Mouse (Mus musculus) hindbrain, postnatal 0 days (tissue): ENCODE results near the gene Catsperg1. TPM values are rescaled to one million over a fixed set of nuclear protein-coding genes. Genes with fewer than 3 reads are reported as not detected.
"Not testable (repeated sequence)": the region's sequence is repeated elsewhere in the genome, so short reads cannot be mapped to it uniquely, and the experiment has no call there.

Experiments
- ATAC-seq: fragments of 200-750 bp; cut with Nextera tagmentation; 2 replicates; pipeline ENCODE4 v1.8.0; 2017; ENCODE audit warnings: mild to moderate bottlenecking, moderate TSS enrichment, moderate library complexity
- DNase-seq: peaks from one replicate; pipeline ENCODE4 v3.0.0-alpha.2; 2015; ENCODE audit warnings: low spot score
- H3K27ac ChIP-seq: fragments of 300-500 bp; sonication (generic); 2 replicates; pipeline ENCODE4 v1.5.1; 2014; ENCODE audit warnings: mild to moderate bottlenecking
- H3K27me3 ChIP-seq: fragments of 300-500 bp; sonication (generic); 2 replicates; pipeline ENCODE4 v1.6.1; 2014; ENCODE audit warnings: low read length, mixed read lengths; ENCODE audit not compliant: insufficient read depth
- H3K36me3 ChIP-seq: fragments of 300-500 bp; sonication (generic); 2 replicates; pipeline ENCODE4 v1.6.1; 2014; ENCODE audit warnings: low read length, mixed read lengths; ENCODE audit not compliant: insufficient read depth
- H3K4me1 ChIP-seq: fragments of 300-500 bp; sonication (generic); 2 replicates; pipeline ENCODE4 v1.6.1; 2014; ENCODE audit warnings: antibody characterized with exemption, low read length, mixed read lengths; ENCODE audit not compliant: insufficient read depth
- H3K4me2 ChIP-seq: fragments of 300-500 bp; sonication (generic); 2 replicates; pipeline ENCODE4 v1.6.1; 2014; ENCODE audit warnings: low read depth, mild to moderate bottlenecking, low read length, moderate library complexity, mixed read lengths
- H3K4me3 ChIP-seq: fragments of 300-500 bp; sonication (generic); 2 replicates; pipeline ENCODE4 v1.5.1; 2014; ENCODE audit warnings: low read length
- H3K9ac ChIP-seq: fragments of 300-500 bp; sonication (generic); replicated peaks from 2 replicates; pipeline ENCODE4 v1.6.1; 2014; ENCODE audit warnings: mild to moderate bottlenecking, low read length, moderate library complexity, mixed read lengths
- H3K9me3 ChIP-seq: fragments of 300-500 bp; sonication (generic); 2 replicates; pipeline ENCODE4 v1.6.1; 2016; ENCODE audit warnings: low read length, mixed read lengths
- CTCF ChIP-seq: IDR thresholded peaks from 2 replicates; pipeline ENCODE4 v1.5.1; 2016; ENCODE audit warnings: antibody characterized with exemption, control low read depth, low read depth
- whole genome bisulfite sequencing: fragments of 180-500 bp; shearing (Covaris S2); extraction: QIAGEN DNeasy Blood & Tissue Kit; methylation state at CpG from one replicate; pipeline ENCODE4 v1.1.7; 2014; 5-methylcytosine and 5-hydroxymethylcytosine counted together
- polyA plus RNA-seq: library from polyadenylated mRNA; unstranded; fragments of >200 nt; fragmentation: Nextera tagmentation; extraction: Ambion mirVana; gene quantifications from 2 replicates; pipeline ENCODE4 v1.2.1, GENCODE M21; 2015
- total RNA-seq: library from RNA; depleted of rRNA; stranded (reverse); fragments of >200 nt; gene quantifications from 2 replicates; pipeline ENCODE4 v1.2.3, GENCODE M21; 2014

Catsperg1 gene
- total and polyA plus RNA-seq, 2 experiments from 2014 or later, result 0.95 to 2.4 TPM

DNA sequence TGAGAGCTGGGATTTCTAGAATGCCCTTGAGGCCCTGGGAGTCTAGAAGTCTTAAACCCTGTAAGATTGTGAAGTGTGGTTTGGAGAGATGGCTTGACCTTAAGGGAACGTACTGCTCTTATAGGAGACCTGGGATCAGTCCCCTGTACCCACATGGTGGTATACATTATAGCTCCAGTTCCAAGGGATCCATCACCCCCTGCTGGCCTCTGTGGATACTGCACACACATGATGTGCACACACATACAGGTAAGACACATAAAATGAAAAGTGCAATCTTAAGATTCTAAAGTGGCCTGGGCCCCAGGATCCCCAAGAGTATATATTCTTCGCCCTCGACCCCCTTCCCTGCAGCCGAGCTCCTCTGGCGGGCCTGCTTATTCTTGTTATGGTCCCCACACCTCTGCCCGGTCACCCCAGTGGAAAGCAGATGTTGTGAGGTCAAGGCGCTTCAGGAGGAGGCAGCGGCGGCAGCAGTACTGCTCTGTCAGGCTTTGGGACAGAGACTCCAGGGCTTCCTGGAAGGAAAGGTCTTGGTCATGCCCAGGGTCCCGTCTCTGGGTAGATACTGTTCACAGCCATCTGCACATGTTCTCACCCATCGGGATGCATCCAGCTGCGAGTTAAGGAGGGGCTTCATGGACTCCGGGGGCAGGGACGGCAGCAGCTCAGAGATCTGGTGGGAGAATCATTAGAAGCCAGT is 59.7 kb downstream of the Catsperg1 start:
- Histone ChIP-seq H3K9me3 (no peaks in the 10 kb centered on the region), H3K4me3 (no peak overlapping the region), H3K27ac (no peak overlapping the region), H3K36me3 (no peaks in the 10 kb centered on the region), H3K4me2 (no peak overlapping the region), H3K4me1 (0 out of 2 replicates have a peak, but pooled peaks cover 3% of the 10 kb centered on the region), H3K27me3 (no peaks in the 10 kb centered on the region), H3K9ac (no peak overlapping the region)
- DNase-seq (no peak), ATAC-seq (no peak)
- no peak; the same call in 1 of the 2 replicates for TF ChIP-seq CTCF
- WGBS, result 96% methylated on average over 14 of the region's 14 CpGs

DNA sequence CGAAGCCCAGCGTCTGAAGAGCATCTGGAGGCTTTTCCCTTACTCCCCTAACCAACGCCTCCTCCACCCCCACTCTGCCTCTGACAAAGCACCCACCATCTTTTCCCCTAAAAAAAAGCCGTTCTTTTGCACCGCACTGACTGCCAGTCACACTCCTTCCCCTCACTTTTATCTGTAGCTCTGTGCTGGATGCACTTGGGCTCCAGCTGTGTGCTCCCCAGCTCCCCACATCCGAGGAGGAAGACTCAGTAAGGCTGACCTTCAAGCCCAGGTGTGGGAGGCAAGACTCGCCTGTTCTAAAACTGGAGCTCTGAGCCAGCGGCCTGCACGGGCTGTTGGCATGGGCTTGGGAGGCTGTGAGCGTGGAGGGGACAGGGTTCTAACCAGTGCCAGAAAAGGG is 62.3 kb downstream of the Catsperg1 start:
- H3K4me3 ChIP-seq, result no peak overlapping the region
- no peak overlapping the region for H3K4me2 ChIP-seq
- H3K27me3 ChIP-seq, result no peaks in the 10 kb centered on the region
- no peak for ATAC-seq
- no peak for DNase-seq
- H3K9ac ChIP-seq, result no peak overlapping the region
- TF ChIP-seq CTCF, result no peak
- H3K36me3 ChIP-seq, result no peaks in the 10 kb centered on the region
- H3K27ac ChIP-seq, result no peak overlapping the region
- WGBS, result 69% methylated on average over 10 of the region's 10 CpGs
- H3K4me1 ChIP-seq, result 0 out of 2 replicates have a peak, but pooled peaks cover under 1% of the 10 kb centered on the region
- H3K9me3 ChIP-seq, result no peaks in the 10 kb centered on the region

DNA sequence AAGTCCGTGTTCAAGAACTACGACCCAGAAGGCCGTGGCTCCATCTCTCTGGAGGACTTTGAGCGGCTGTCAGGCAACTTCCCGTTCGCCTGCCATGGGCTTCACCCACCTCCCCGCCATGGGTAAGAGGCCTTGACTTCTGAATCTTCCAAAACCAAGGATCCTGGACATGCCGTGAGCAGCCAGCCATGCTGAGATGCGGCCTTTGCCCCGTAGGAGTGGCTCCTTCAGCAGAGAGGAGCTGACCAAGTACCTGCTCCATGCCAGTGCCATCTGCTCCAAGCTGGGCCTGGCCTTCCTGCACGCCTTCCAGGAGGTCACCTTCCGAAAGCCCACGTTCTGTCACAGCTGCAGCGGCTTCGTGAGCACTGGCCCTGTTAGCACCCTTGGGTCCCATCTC is 65.1 kb downstream of the Catsperg1 start:
- Histone ChIP-seq H3K27ac (no peak overlapping the region), H3K4me1 (no peaks in the 10 kb centered on the region), H3K9ac (no peak overlapping the region), H3K9me3 (no peaks in the 10 kb centered on the region), H3K4me3 (no peak overlapping the region), H3K36me3 (no peaks in the 10 kb centered on the region), H3K4me2 (no peak overlapping the region), H3K27me3 (no peaks in the 10 kb centered on the region)
- WGBS, result 91% methylated on average over 15 of the region's 15 CpGs
- no peak for ATAC-seq
- no peak for DNase-seq
- TF ChIP-seq CTCF, result no peak

DNA sequence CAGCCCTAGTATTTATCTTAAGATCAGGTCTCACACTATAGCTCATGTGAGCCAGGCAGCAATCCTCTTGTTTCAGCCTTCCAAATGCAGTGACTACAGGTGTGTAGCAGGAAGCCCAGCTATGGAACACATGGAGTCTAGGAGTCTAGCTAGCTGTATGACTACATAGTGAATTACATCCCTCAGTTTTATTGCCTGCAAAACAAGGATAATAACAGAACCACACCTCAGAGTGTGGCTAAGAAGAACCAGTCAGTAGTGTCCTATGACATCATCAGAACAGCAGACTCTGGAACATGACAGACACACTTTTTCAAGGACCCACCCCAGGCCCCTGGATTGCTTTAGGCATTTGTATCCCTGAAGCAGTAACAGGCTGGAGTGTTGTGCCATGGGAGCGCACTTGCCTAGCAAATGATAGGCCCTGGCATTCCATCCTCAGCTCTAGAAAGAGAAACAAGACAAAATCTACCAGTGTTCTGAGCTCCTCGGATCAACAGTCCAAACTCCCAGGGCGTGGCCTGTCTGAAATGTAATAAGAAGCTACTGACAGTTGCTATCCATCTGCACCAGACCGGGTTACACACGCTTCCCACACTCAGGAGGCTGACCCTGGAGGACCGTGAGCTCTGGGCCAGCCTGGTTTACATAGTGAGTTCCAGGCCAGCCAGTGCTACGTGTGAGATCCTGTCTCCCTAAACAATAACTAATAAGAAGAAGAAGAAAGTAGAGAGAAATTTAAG is 67.0 kb downstream of the Catsperg1 start:
- no peak overlapping the region for H3K9ac ChIP-seq

DNA sequence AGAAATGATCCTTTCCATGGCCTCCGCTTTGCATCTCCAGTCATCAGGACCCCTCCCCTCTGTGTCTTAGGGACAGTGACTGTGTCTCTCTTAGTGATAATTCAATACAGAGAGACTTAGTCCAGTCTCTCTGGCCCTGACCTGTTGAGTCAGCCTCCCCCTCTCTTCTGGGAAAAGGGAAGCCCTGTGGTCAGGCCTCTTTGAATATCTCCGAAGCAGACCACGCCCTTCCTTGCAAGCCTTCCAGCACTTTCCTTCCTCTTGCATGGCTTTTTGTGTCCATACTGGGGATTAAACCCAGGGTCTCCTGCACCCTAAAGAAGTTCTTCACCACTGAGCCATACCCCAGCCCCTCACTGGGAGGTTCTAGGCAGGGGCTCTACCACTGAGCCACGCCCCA is 69.8 kb downstream of the Catsperg1 start:
- no peak for ATAC-seq
- H3K27me3 ChIP-seq, result no peaks in the 10 kb centered on the region
- WGBS, result 85% methylated on average over 4 of the region's 4 CpGs
- no peak overlapping the region for H3K4me3 ChIP-seq
- H3K4me1 ChIP-seq, result no peaks in the 10 kb centered on the region
- H3K9ac ChIP-seq, result no peak overlapping the region
- H3K9me3 ChIP-seq, result no peaks in the 10 kb centered on the region
- no peak for TF ChIP-seq CTCF
- H3K27ac ChIP-seq, result no peak overlapping the region
- H3K36me3 ChIP-seq, result no peaks in the 10 kb centered on the region
- no peak overlapping the region for H3K4me2 ChIP-seq
- DNase-seq, result no peak

More for the DNA sequence above, 67.0 kb downstream of the Catsperg1 start:
- ATAC-seq (no peak), DNase-seq (no peak)
- TF ChIP-seq CTCF, result no peak
- Histone ChIP-seq H3K4me2 (no peak overlapping the region), H3K9me3 (no peaks in the 10 kb centered on the region), H3K4me1 (no peaks in the 10 kb centered on the region), H3K27me3 (no peaks in the 10 kb centered on the region), H3K27ac (no peak overlapping the region), H3K36me3 (no peaks in the 10 kb centered on the region), H3K4me3 (no peak overlapping the region)
- 86% methylated on average over 7 of the region's 7 CpGs for WGBS

DNA sequence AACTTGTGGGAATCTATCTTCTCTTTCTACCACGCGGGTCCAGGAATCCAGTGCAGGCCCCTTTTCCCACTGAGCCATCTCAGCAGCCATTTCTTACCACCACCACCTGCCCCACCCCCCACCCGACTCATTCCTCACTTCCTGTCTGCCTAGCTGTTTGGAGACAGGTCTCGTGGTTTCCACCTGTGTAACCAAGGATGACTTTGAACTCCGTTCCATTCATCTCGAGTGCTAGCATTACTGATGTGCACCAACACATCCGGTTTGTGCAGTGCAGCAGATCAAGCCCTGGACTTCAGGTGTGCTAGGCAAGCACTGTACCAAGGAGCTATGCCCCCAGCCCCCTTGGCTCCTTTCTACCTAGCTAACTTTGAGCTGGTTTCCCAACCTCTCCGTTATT is 72.4 kb downstream of the Catsperg1 start:
- ATAC-seq (no peak), DNase-seq (no peak)
- Histone ChIP-seq H3K9me3 (no peaks in the 10 kb centered on the region), H3K4me2 (no peak overlapping the region), H3K4me3 (no peak overlapping the region), H3K9ac (no peak overlapping the region), H3K4me1 (no peaks in the 10 kb centered on the region), H3K36me3 (no peaks in the 10 kb centered on the region), H3K27me3 (no peaks in the 10 kb centered on the region; the same call in 1 of the 2 replicates), H3K27ac (no peak overlapping the region)
- no peak for TF ChIP-seq CTCF
- 88% methylated on average over 8 of the region's 8 CpGs for WGBS

DNA sequence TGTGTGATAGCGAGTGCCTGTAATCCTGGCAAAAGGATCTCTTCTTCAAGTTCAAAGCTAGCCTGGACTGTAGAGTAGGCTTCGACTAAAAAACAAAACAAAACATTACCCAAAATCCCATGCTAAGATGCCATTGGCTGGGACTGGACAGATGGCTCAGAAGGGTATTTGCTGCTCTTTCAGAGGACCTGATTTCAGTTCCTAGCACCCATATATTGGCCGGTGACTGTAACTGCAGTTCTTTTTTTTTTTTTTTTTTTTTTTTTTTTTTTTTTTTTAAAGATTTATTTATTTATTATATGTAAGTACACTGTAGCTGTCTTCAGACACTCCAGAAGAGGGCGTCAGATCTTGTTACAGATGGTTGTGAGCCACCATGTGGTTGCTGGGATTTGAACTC is 74.6 kb downstream of the Catsperg1 start:
- not testable (repeated sequence) for H3K36me3 ChIP-seq, H3K27ac ChIP-seq, H3K9me3 ChIP-seq, H3K4me3 ChIP-seq, H3K9ac ChIP-seq, ATAC-seq, H3K27me3 ChIP-seq, H3K4me1 ChIP-seq, DNase-seq, H3K4me2 ChIP-seq
- 90% methylated on average over 3 of the region's 4 CpGs for WGBS
